Mouse (Mus musculus) monocyte, adult 2 months (primary cell): ENCODE measurements at regions not wholly inside any gene's neighbourhood (a gene's known extent, or its start where the extent isn't known, plus 50 kb on each side); places are given as distances from the start of the nearest gene placed in this dataset.

Source experiments
- DNase-seq, 2 experiments: peaks; one replicate each; pipeline ENCODE4 v3.0.0; 2022; ENCODE audit warnings: low spot score in 2 of 2, low read depth in 1 of 2

GRCm38 (mm10) chr15:5414401-5414800 is 170.4 kb upstream of the Ptger4 start:
- no peak for DNase-seq

- no peak for DNase-seq
These were observed 172.0 kb upstream of the Ptger4 start for GRCm38 (mm10) chr15:5416031-5416430.

GRCm38 (mm10) chr15:5426641-5427040 is 182.7 kb upstream of the Ptger4 start:
- DNase-seq, result no peak

- no peak for DNase-seq
These were observed 183.5 kb upstream of the Ptger4 start for GRCm38 (mm10) chr15:5427319-5428048.

GRCm38 (mm10) chr15:5432018-5432417 is 188.0 kb upstream of the Ptger4 start:
- no peak for DNase-seq

GRCm38 (mm10) chr15:5437020-5437419 is 193.0 kb upstream of the Ptger4 start:
- DNase-seq, result no peak

GRCm38 (mm10) chr15:5446040-5446755 is 202.2 kb upstream of the Ptger4 start:
- DNase-seq, result peak in 1 of 2 experiments; percentile 38

GRCm38 (mm10) chr15:5446756-5447314 is 202.8 kb upstream of the Ptger4 start:
- peak; percentile 42 to 66 for DNase-seq

- DNase-seq, result no peak
These were observed 203.9 kb upstream of the Ptger4 start for GRCm38 (mm10) chr15:5447707-5448496.

GRCm38 (mm10) chr15:5459083-5459482 is 215.1 kb upstream of the Ptger4 start:
- no peak for DNase-seq

- DNase-seq, result no peak
These were observed 215.6 kb upstream of the Ptger4 start for GRCm38 (mm10) chr15:5459580-5459979.

GRCm38 (mm10) chr15:5462651-5463050 is 218.7 kb upstream of the Ptger4 start:
- DNase-seq, result no peak

- DNase-seq, result no peak
These were observed 220.7 kb upstream of the Ptger4 start for GRCm38 (mm10) chr15:5464732-5465131.

- DNase-seq, result no peak
These were observed 224.6 kb upstream of the Ptger4 start for GRCm38 (mm10) chr15:5468535-5469073.

GRCm38 (mm10) chr15:5475389-5475995 is 231.5 kb upstream of the Ptger4 start:
- peak in 1 of 2 experiments; percentile 13 for DNase-seq

GRCm38 (mm10) chr15:5493286-5493685 is 249.3 kb upstream of the Ptger4 start:
- DNase-seq, result no peak

GRCm38 (mm10) chr15:5495187-5495849 is 251.3 kb upstream of the Ptger4 start:
- peak; percentile 71 to 76 for DNase-seq

GRCm38 (mm10) chr15:5495954-5496353 is 252.0 kb upstream of the Ptger4 start:
- peak in 1 of 2 experiments; percentile 18 for DNase-seq

- DNase-seq, result no peak
These were observed 260.5 kb upstream of the Ptger4 start for GRCm38 (mm10) chr15:5504502-5504901.
